Mouse (Mus musculus): ENCODE data around the gene Arhgap15. TPM values are rescaled to one million over a fixed set of nuclear protein-coding genes. Genes with fewer than 3 reads are reported as not detected.

Gene Arhgap15
- total RNA-seq, 2 experiments from 2014 or later: 6.7 to 8.0 TPM

GRCm38 (mm10) chr2:43782157-43782556 is 33.5 kb downstream of the Arhgap15 start:
- DNase-seq (ENCODE audit: low spot score in 2 of 2): no peak

GRCm38 (mm10) chr2:43783759-43784735 is 35.4 kb downstream of the Arhgap15 start:
- peak in 1 of 2 experiments; percentile 15 for DNase-seq (ENCODE audit: low spot score in 2 of 2)

- DNase-seq (ENCODE audit: low spot score in 2 of 2): no peak
Observed at GRCm38 (mm10) chr2:43786101-43786500, 37.5 kb downstream of the Arhgap15 start.

GRCm38 (mm10) chr2:43787141-43787540 is 38.5 kb downstream of the Arhgap15 start:
- DNase-seq (ENCODE audit: low spot score in 2 of 2): peak; percentile 35 to 58

GRCm38 (mm10) chr2:43788484-43788883 is 39.9 kb downstream of the Arhgap15 start:
- DNase-seq (ENCODE audit: low spot score in 2 of 2): peak in 1 of 2 experiments; percentile 13

- DNase-seq (ENCODE audit: low spot score in 2 of 2): no peak
Observed at GRCm38 (mm10) chr2:43790049-43790693, 41.5 kb downstream of the Arhgap15 start.

GRCm38 (mm10) chr2:43791575-43791974 is 43.0 kb downstream of the Arhgap15 start:
- DNase-seq (ENCODE audit: low spot score in 2 of 2): no peak

- no peak for DNase-seq (ENCODE audit: low spot score in 2 of 2)
Observed at GRCm38 (mm10) chr2:43793105-43793504, 44.5 kb downstream of the Arhgap15 start.

- DNase-seq (ENCODE audit: low spot score in 2 of 2): no peak
Observed at GRCm38 (mm10) chr2:43794700-43795099, 46.1 kb downstream of the Arhgap15 start.

GRCm38 (mm10) chr2:43796448-43796847 is 47.8 kb downstream of the Arhgap15 start:
- no peak for DNase-seq (ENCODE audit: low spot score in 2 of 2)

- no peak for DNase-seq (ENCODE audit: low spot score in 2 of 2)
Observed at GRCm38 (mm10) chr2:43805960-43806744, 57.5 kb downstream of the Arhgap15 start.

GRCm38 (mm10) chr2:43815896-43816787 is 67.5 kb downstream of the Arhgap15 start:
- DNase-seq (ENCODE audit: low spot score in 2 of 2): peak; percentile 5 to 16

GRCm38 (mm10) chr2:43816788-43817581 is 68.4 kb downstream of the Arhgap15 start:
- DNase-seq (ENCODE audit: low spot score in 2 of 2): peak; percentile 78 to 83

- DNase-seq (ENCODE audit: low spot score in 2 of 2): no peak
Observed at GRCm38 (mm10) chr2:43835931-43836330, 87.3 kb downstream of the Arhgap15 start.

GRCm38 (mm10) chr2:43841644-43842043 is 93.0 kb downstream of the Arhgap15 start:
- DNase-seq (ENCODE audit: low spot score in 2 of 2): peak; percentile 13 to 26

GRCm38 (mm10) chr2:43851195-43851594 is 102.6 kb downstream of the Arhgap15 start:
- peak; percentile 7 to 31 for DNase-seq (ENCODE audit: low spot score in 2 of 2)

- no peak for DNase-seq (ENCODE audit: low spot score in 2 of 2)
Observed at GRCm38 (mm10) chr2:43862709-43863108, 114.1 kb downstream of the Arhgap15 start.

GRCm38 (mm10) chr2:43902403-43902973 is 153.9 kb downstream of the Arhgap15 start:
- DNase-seq (ENCODE audit: low spot score in 2 of 2): peak; percentile 84 to 87

- DNase-seq (ENCODE audit: low spot score in 2 of 2): no peak
Observed at GRCm38 (mm10) chr2:43907496-43907895, 158.9 kb downstream of the Arhgap15 start.

Measured in layer of hippocampus, postnatal 10 days (tissue).